Mouse (Mus musculus) CH12.LX (cell line): Measurements from ENCODE around the gene Eea1. TPM values are rescaled to one million over a fixed set of nuclear protein-coding genes. Genes with fewer than 3 reads are reported as not detected.

Experiments
- DNase-seq: peaks from one replicate; pipeline ENCODE4 v3.0.0-alpha.2; 2013; ENCODE audit errors: extremely low read depth
- H3K27ac ChIP-seq: 2 replicates; pipeline ENCODE4 v1.5.1; 2012; ENCODE audit warnings: low read depth, mild to moderate bottlenecking, control low read depth, moderate library complexity; ENCODE audit not compliant: insufficient read depth
- H3K27me3 ChIP-seq: replicated peaks from 2 replicates; pipeline ENCODE3; 2012; ENCODE audit warnings: inconsistent platforms
- H3K36me3 ChIP-seq, 2 experiments: replicated peaks in 1 of 2; 2 replicates each; pipeline versions ENCODE3 to v1.6.1; 2012; ENCODE audit warnings: inconsistent platforms in 1 of 2, low read length in 1 of 2, mild to moderate bottlenecking in 1 of 2, mixed read lengths in 1 of 2, moderate library complexity in 1 of 2; ENCODE audit not compliant: control insufficient read depth in 1 of 2, insufficient read depth in 1 of 2
- H3K4me1 ChIP-seq, 2 experiments: 2 replicates each; pipeline ENCODE4 v1.6.1; 2012; ENCODE audit warnings: inconsistent platforms in 1 of 2, moderate library complexity in 1 of 2; ENCODE audit not compliant: insufficient read depth in 2 of 2, control insufficient read depth in 1 of 2
- H3K4me2 ChIP-seq: 2 replicates; pipeline ENCODE4 v1.6.1; 2012; ENCODE audit warnings: low read depth, mild to moderate bottlenecking, control low read depth; ENCODE audit not compliant: poor library complexity, insufficient read depth, severe bottlenecking
- H3K4me3 ChIP-seq, 3 experiments: fragments of 150-350 bp in 1 of 3; sonication (generic) in 1 of 3; replicated peaks in 1 of 3; 2 replicates each; pipeline versions ENCODE3 to v1.5.1; 2011 to 2012; ENCODE audit warnings: low read depth in 2 of 3, low read length in 2 of 3, mild to moderate bottlenecking in 2 of 3, moderate library complexity in 2 of 3, control low read depth in 1 of 3, improper control_type of control experiment in 1 of 3, inconsistent platforms in 1 of 3, mixed read lengths in 1 of 3; ENCODE audit not compliant: poor library complexity in 1 of 3
- H3K79me2 ChIP-seq: replicated peaks from 2 replicates; pipeline ENCODE4 v1.6.1; 2012; ENCODE audit warnings: mild to moderate bottlenecking, moderate library complexity; ENCODE audit not compliant: control insufficient read depth, poor library complexity, insufficient read depth, severe bottlenecking; ENCODE audit errors: extremely low read depth
- H3K9ac ChIP-seq: 2 replicates; pipeline ENCODE4 v1.6.1; 2012; ENCODE audit warnings: low read depth, mild to moderate bottlenecking, control low read depth, moderate library complexity; ENCODE audit not compliant: insufficient read depth
- H3K9me3 ChIP-seq: replicated peaks from 2 replicates; pipeline ENCODE3; 2012; ENCODE audit warnings: low read length, inconsistent platforms, mixed read lengths
- BHLHE40 ChIP-seq: IDR thresholded peaks from 2 replicates; pipeline ENCODE4 v1.6.1; 2011; ENCODE audit warnings: mild to moderate bottlenecking, low read depth, low read length, improper control_type of control experiment
- CHD1 ChIP-seq: IDR thresholded peaks from 2 replicates; pipeline ENCODE4 v1.6.1; 2012; ENCODE audit warnings: low read depth, low read length, improper control_type of control experiment, inconsistent platforms
- CHD2 ChIP-seq: IDR thresholded peaks from 2 replicates; pipeline ENCODE4 v1.6.1; 2011; ENCODE audit warnings: low read length, improper control_type of control experiment
- CTCF ChIP-seq, 2 experiments: IDR thresholded peaks in 1 of 2; conservative IDR thresholded peaks in 1 of 2; 2 replicates each; pipeline ENCODE4 v1.5.1; 2011 to 2012; ENCODE audit warnings: low read depth in 2 of 2, low read length in 2 of 2, improper control_type of control experiment in 1 of 2, inconsistent platforms in 1 of 2, mild to moderate bottlenecking in 1 of 2, moderate library complexity in 1 of 2
- E2F4 ChIP-seq: IDR thresholded peaks from 2 replicates; pipeline ENCODE4 v1.6.1; 2011; ENCODE audit warnings: low read depth, low read length, improper control_type of control experiment; ENCODE audit not compliant: insufficient replicate concordance
- EP300 ChIP-seq: IDR thresholded peaks from 2 replicates; pipeline ENCODE4 v1.6.1; 2011; ENCODE audit warnings: low read length, improper control_type of control experiment
- GABPA ChIP-seq: IDR thresholded peaks from 2 replicates; pipeline ENCODE4 v1.6.1; 2012; ENCODE audit warnings: low read depth, low read length, improper control_type of control experiment, inconsistent platforms; ENCODE audit not compliant: insufficient replicate concordance
- HCFC1 ChIP-seq: IDR thresholded peaks from 2 replicates; pipeline ENCODE4 v1.6.1; 2012; ENCODE audit warnings: low read depth, mild to moderate bottlenecking, inconsistent platforms, low read length, improper control_type of control experiment
- IRF4 ChIP-seq: IDR thresholded peaks from 2 replicates; pipeline ENCODE4 v1.6.1; 2014; ENCODE audit warnings: low read depth, mild to moderate bottlenecking, inconsistent platforms, low read length, improper control_type of control experiment
- JUN ChIP-seq: IDR thresholded peaks from 2 replicates; pipeline ENCODE4 v1.6.1; 2011; ENCODE audit warnings: low read depth, mild to moderate bottlenecking, low read length, improper control_type of control experiment, moderate library complexity; ENCODE audit not compliant: insufficient read depth
- JUND ChIP-seq: conservative IDR thresholded peaks from 2 replicates; pipeline ENCODE4 v1.6.1; 2011; ENCODE audit warnings: low read depth, low read length, improper control_type of control experiment
- KAT2A ChIP-seq: IDR thresholded peaks from 2 replicates; pipeline ENCODE4 v1.6.1; 2012; ENCODE audit warnings: low read length, improper control_type of control experiment, inconsistent platforms; ENCODE audit not compliant: insufficient replicate concordance
- MAFK ChIP-seq: IDR thresholded peaks from 2 replicates; pipeline ENCODE4 v1.6.1; 2011; ENCODE audit warnings: low read length, improper control_type of control experiment; ENCODE audit not compliant: insufficient replicate concordance
- MAX ChIP-seq: IDR thresholded peaks from 2 replicates; pipeline ENCODE4 v1.6.1; 2011; ENCODE audit warnings: low read length, improper control_type of control experiment
- MAZ ChIP-seq: IDR thresholded peaks from 2 replicates; pipeline ENCODE4 v1.6.1; 2012; ENCODE audit warnings: low read depth, mild to moderate bottlenecking, inconsistent platforms, low read length, improper control_type of control experiment, moderate library complexity
- MEF2A ChIP-seq: IDR thresholded peaks from 2 replicates; pipeline ENCODE4 v1.6.1; 2014; ENCODE audit warnings: low read depth, mild to moderate bottlenecking, inconsistent platforms, low read length, improper control_type of control experiment, borderline replicate concordance
- MXI1 ChIP-seq: IDR thresholded peaks from 2 replicates; pipeline ENCODE4 v1.6.1; 2011; ENCODE audit warnings: mild to moderate bottlenecking, low read depth, low read length, improper control_type of control experiment
- MYC ChIP-seq: IDR thresholded peaks from 2 replicates; pipeline ENCODE4 v1.6.1; 2011; ENCODE audit warnings: low read depth, mild to moderate bottlenecking, improper control_type of control experiment, low read length
- NELFE ChIP-seq: IDR thresholded peaks from 2 replicates; pipeline ENCODE4 v1.6.1; 2011; ENCODE audit warnings: low read depth, low read length, improper control_type of control experiment
- NRF1 ChIP-seq: IDR thresholded peaks from 2 replicates; pipeline ENCODE4 v1.6.1; 2014; ENCODE audit warnings: low read depth, mild to moderate bottlenecking, inconsistent platforms, low read length, improper control_type of control experiment, moderate library complexity
- PAX5 ChIP-seq: IDR thresholded peaks from 2 replicates; pipeline ENCODE4 v1.6.1; 2012; ENCODE audit warnings: low read length, inconsistent platforms, mixed read lengths
- POLR2A ChIP-seq: IDR thresholded peaks from 2 replicates; pipeline ENCODE4 v1.6.1; 2011; ENCODE audit warnings: low read depth, mild to moderate bottlenecking, improper control_type of control experiment, low read length
- POLR2AphosphoS2 ChIP-seq: IDR thresholded peaks from 2 replicates; pipeline ENCODE4 v1.6.1; 2011; ENCODE audit warnings: low read depth, low read length, improper control_type of control experiment
- RAD21 ChIP-seq: IDR thresholded peaks from 2 replicates; pipeline ENCODE4 v1.6.1; 2011; ENCODE audit warnings: low read depth, mild to moderate bottlenecking, low read length, improper control_type of control experiment, moderate library complexity
- SIN3A ChIP-seq: IDR thresholded peaks from 2 replicates; pipeline ENCODE4 v1.6.1; 2012; ENCODE audit warnings: low read length, improper control_type of control experiment, inconsistent platforms
- SMC3 ChIP-seq: IDR thresholded peaks from 2 replicates; pipeline ENCODE4 v1.6.1; 2011; ENCODE audit warnings: low read depth, low read length, improper control_type of control experiment
- TCF12 ChIP-seq: IDR thresholded peaks from 2 replicates; pipeline ENCODE4 v1.6.1; 2014; ENCODE audit warnings: low read depth, mild to moderate bottlenecking, inconsistent platforms, low read length, improper control_type of control experiment
- UBTF ChIP-seq: IDR thresholded peaks from 2 replicates; pipeline ENCODE4 v1.6.1; 2012; ENCODE audit warnings: low read depth, mild to moderate bottlenecking, inconsistent platforms, low read length, improper control_type of control experiment, moderate library complexity
- USF1 ChIP-seq: IDR thresholded peaks from 2 replicates; pipeline ENCODE4 v1.6.1; 2014; ENCODE audit warnings: low read depth, mild to moderate bottlenecking, inconsistent platforms, low read length, improper control_type of control experiment
- USF2 ChIP-seq: conservative IDR thresholded peaks from 2 replicates; pipeline ENCODE4 v1.6.1; 2011; ENCODE audit warnings: low read depth, low read length, improper control_type of control experiment
- ZC3H11A ChIP-seq: IDR thresholded peaks from 2 replicates; pipeline ENCODE4 v1.6.1; 2012; ENCODE audit warnings: low read depth, mild to moderate bottlenecking, inconsistent platforms, low read length, improper control_type of control experiment
- ZKSCAN1 ChIP-seq: IDR thresholded peaks from 2 replicates; pipeline ENCODE4 v1.6.1; 2012; ENCODE audit warnings: low read depth, inconsistent platforms, low read length, improper control_type of control experiment, borderline replicate concordance
- ZNF384 ChIP-seq: IDR thresholded peaks from 2 replicates; pipeline ENCODE4 v1.6.1; 2012; ENCODE audit warnings: low read depth, low read length, improper control_type of control experiment, inconsistent platforms
- dilution Hi-C: fragments of 300-500 bp; cut with MboI; formaldehyde crosslinking; loops from 2 replicates; pipeline ENCODE4 v1.14.3; 2020; ENCODE audit warnings: low sequenced_read_pairs; ENCODE audit not compliant: extremely low pct_unique_long_range_greater_than_20kb, extremely low pct_ligation_motif_present
- in situ Hi-C: fragments of 300-500 bp; cut with MboI; formaldehyde crosslinking; loops from 3 replicates; pipeline ENCODE4 v1.14.3; 2019; ENCODE audit warnings: low sequenced_read_pairs, low pct_ligation_motif_present, low pct_unique_long_range_greater_than_20kb, mixed read lengths
- polyA plus RNA-seq: library from polyadenylated mRNA; unstranded; fragments of >175 nt; gene quantifications from 2 replicates; pipeline ENCODE4 v1.2.1, GENCODE M21; 2012; ENCODE audit warnings: low read depth; ENCODE audit not compliant: insufficient read length
- total RNA-seq, 2 experiments: library from RNA; depleted of rRNA; stranded (reverse); fragments of 300-350 nt in 1 of 2; fragments of >200 nt in 1 of 2; gene quantifications; 2 replicates each; pipeline ENCODE4 v1.2.3; 2012 to 2014

Eea1 gene
- total and polyA plus RNA-seq, 3 experiments, result 13.3 to 15.7 (median 13.3) TPM

- TF ChIP-seq EP300, result no peak
- TF ChIP-seq CTCF (conservative IDR thresholded peaks at IDR 0.05 in 1 of 2, IDR thresholded peaks at IDR 0.05 in 1 of 2; ENCODE audit: low read depth in 2 of 2, low read length in 2 of 2), result peak; percentile 57 to 95; a peak in 3 of 4 replicates
These were observed 45.5 kb upstream of the Eea1 start (continued) for GRCm38 (mm10) chr10:95894856-95895386.

- no peak overlapping the region for H3K4me3 ChIP-seq
- in situ Hi-C loops (loop anchor here (5.0 to 25.0 kb wide), 3 partner anchors 139 to 911 kb away; no protein-coding TSS in a partner anchor), dilution Hi-C loops (no loop called here)
- H3K4me2 ChIP-seq, result no peak overlapping the region
- no peak overlapping the region for H3K27ac ChIP-seq
- DNase-seq, result peak; percentile 68
- H3K27me3 ChIP-seq, result no peaks in the 10 kb centered on the region
- H3K4me1 ChIP-seq, result peaks cover 4 to 20% of the 10 kb centered on the region in 2 experiments; a peak in 3 of 4 replicates
- no peak for TF ChIP-seq MAZ
- peak; percentile 96 for TF ChIP-seq RAD21
- no peak for TF ChIP-seq ZKSCAN1
- peak; percentile 85 for TF ChIP-seq ZC3H11A
- no peak for TF ChIP-seq PAX5
- no peak for TF ChIP-seq JUN
- TF ChIP-seq JUND, result no peak
- no peak for TF ChIP-seq MXI1
- TF ChIP-seq MYC, result no peak
- TF ChIP-seq POLR2A, result no peak
- TF ChIP-seq E2F4, result no peak
- TF ChIP-seq BHLHE40, result no peak
- no peak for TF ChIP-seq UBTF
- TF ChIP-seq CHD1, result no peak
- no peak for TF ChIP-seq EP300
- TF ChIP-seq KAT2A, result no peak
- TF ChIP-seq NRF1, result 0 out of 2 replicates have a peak, but pooled peaks have one; percentile 5
- no peak for TF ChIP-seq USF1
- peak; percentile 71 for TF ChIP-seq MAX
- no peak for TF ChIP-seq POLR2AphosphoS2
- no peak for TF ChIP-seq MEF2A
- TF ChIP-seq MAFK, result no peak
- no peak for TF ChIP-seq USF2
- TF ChIP-seq CHD2, result no peak
- TF ChIP-seq TCF12, result 0 out of 2 replicates have a peak, but pooled peaks have one; percentile 32
- TF ChIP-seq IRF4, result 0 out of 2 replicates have a peak, but pooled peaks have one; percentile 31
- peak; percentile 99 for TF ChIP-seq SMC3
- no peak for TF ChIP-seq HCFC1
- 0 out of 2 replicates have a peak, but pooled peaks have one; percentile 24 for TF ChIP-seq NELFE
- no peak for TF ChIP-seq GABPA
- TF ChIP-seq SIN3A, result 0 out of 2 replicates have a peak, but pooled peaks have one; percentile 39
- TF ChIP-seq ZNF384, result no peak
- TF ChIP-seq CTCF (conservative IDR thresholded peaks at IDR 0.05 in 1 of 2, IDR thresholded peaks at IDR 0.05 in 1 of 2; ENCODE audit: low read depth in 2 of 2, low read length in 2 of 2), result peak; percentile 80 to 97
- no peaks in the 10 kb centered on the region for H3K79me2 ChIP-seq
- H3K9ac ChIP-seq, result no peak overlapping the region
- H3K36me3 ChIP-seq, result no peaks in the 10 kb centered on the region
- peaks cover 4% of the 10 kb centered on the region for H3K9me3 ChIP-seq
These were observed 41.8 kb upstream of the Eea1 start for GRCm38 (mm10) chr10:95898471-95899154.
